Mouse (Mus musculus): ENCODE data around the gene Sorcs2.

DNA sequence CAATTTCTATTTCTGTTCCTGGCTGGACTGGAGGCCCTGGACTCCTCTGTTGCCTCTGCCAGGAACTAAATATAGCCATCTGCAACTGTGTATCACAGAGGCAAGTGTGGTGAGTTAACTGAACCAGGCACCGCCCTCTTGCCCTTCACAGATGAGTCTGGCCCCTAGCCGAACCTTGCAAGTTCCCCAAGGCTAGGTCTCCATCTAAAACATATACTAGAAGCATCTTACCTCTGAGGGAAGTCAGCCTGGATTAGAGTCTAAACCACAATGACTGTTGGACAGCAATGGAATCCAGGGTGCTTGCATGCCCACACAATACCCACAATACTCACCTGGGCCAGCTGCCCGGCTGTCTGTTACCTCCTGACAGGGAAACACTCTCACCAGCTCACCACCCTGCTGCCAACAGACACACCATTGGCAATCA is 30.7 kb downstream of the Sorcs2 start:
- TF ChIP-seq CTCF (IDR thresholded peaks at IDR 0.05; ENCODE audit: insufficient read depth, low read depth, low read length) (no peak), POLR2A (IDR thresholded peaks at IDR 0.05; ENCODE audit: insufficient read depth, low read depth, low read length) (no peak)

All from olfactory bulb, adult 2 months (tissue).